Mouse (Mus musculus): ENCODE measurements at regions not wholly inside any gene's neighbourhood (a gene's known extent, or its start where the extent isn't known, plus 50 kb on each side); places are given as distances from the start of the nearest gene placed in this dataset.
A peak's percentile ranks its signal among the peaks of the same experiment; 100 is the strongest.

- H3K36me3 ChIP-seq, result no peaks in the 10 kb centered on the region
Measured at GRCm38 (mm10) chr1:41810318-41810964, 885.1 kb upstream of the Pou3f3 start.

DNA sequence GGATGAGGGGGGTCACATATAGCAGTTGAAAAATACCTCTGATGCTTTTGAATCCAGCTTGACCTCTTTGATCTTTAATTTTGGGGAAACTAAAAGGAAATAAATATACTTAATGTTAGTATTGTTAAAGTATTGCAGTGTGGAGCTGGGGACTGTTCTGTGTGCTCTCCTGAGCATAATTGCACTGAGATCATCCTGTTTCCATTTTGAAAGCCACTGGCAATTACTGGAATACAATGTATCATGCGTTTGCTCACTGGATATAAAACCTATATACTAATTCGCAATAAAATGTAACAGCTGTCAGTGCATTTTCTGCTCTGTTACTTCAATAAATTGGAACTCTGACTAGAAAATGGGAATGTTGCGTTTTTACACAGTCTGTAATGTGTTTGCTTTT lies 884.4 kb upstream of the Pou3f3 start:
- DNase-seq (ENCODE audit: low spot score), result no peak
- 93% methylated on average over 3 of the region's 3 CpGs for WGBS
- Histone ChIP-seq H3K4me1 (0 out of 2 replicates have a peak, but pooled peaks cover 11% of the 10 kb centered on the region), H3K36me3 (no peaks in the 10 kb centered on the region), H3K27me3 (ENCODE audit: low read depth, poor library complexity, severe bottlenecking) (no peaks in the 10 kb centered on the region), H3K4me3 (no peak overlapping the region), H3K9me3 (replicated peaks) (no peaks in the 10 kb centered on the region), H3K27ac (no peak overlapping the region)

More at GRCm38 (mm10) chr1:41810318-41810964, 885.1 kb upstream of the Pou3f3 start:
- Histone ChIP-seq H3K27ac (no peak overlapping the region), H3K9me3 (replicated peaks) (no peaks in the 10 kb centered on the region), H3K27me3 (ENCODE audit: low read depth, poor library complexity, severe bottlenecking) (no peaks in the 10 kb centered on the region), H3K4me3 (peak overlapping the region; percentile 34), H3K4me1 (0 out of 2 replicates have a peak, but pooled peaks cover 11% of the 10 kb centered on the region)
- DNase-seq (ENCODE audit: low spot score), result peak; percentile 64
- 12% methylated on average over 9 of the region's 9 CpGs for WGBS

DNA sequence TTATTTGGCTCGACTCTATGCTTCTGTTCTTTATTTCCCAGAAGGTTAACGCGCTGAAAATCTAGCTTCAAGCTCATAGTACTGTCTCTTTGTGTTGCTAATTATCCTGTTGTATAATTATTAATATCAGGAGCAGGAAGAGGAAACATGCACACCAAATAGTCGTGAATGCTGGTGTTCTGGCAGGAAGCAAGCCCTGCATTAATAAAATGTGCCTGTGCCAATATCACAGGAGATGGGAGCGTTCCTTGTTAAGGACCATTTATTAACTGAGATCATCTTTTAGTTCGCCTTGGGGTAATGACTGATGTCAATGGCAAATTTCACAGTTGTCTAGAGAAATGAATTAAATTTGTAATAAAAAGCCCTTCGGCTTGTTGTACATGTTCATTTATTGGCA lies 883.5 kb upstream of the Pou3f3 start:
- Histone ChIP-seq H3K36me3 (no peaks in the 10 kb centered on the region), H3K4me1 (0 out of 2 replicates have a peak, but pooled peaks cover 11% of the 10 kb centered on the region), H3K4me3 (no peak overlapping the region), H3K27ac (no peak overlapping the region), H3K27me3 (ENCODE audit: low read depth, poor library complexity, severe bottlenecking) (no peaks in the 10 kb centered on the region), H3K9me3 (replicated peaks) (no peaks in the 10 kb centered on the region)
- WGBS, result 79% methylated on average over 7 of the region's 7 CpGs
- DNase-seq (ENCODE audit: low spot score), result no peak

- Histone ChIP-seq H3K36me3 (no peaks in the 10 kb centered on the region), H3K27me3 (ENCODE audit: low read depth, poor library complexity, severe bottlenecking) (no peaks in the 10 kb centered on the region), H3K4me3 (no peak overlapping the region), H3K9me3 (replicated peaks) (no peaks in the 10 kb centered on the region), H3K27ac (no peak overlapping the region), H3K4me1 (0 out of 2 replicates have a peak, but pooled peaks cover 11% of the 10 kb centered on the region)
- no peak for DNase-seq (ENCODE audit: low spot score)
- 80% methylated on average over 10 of the region's 10 CpGs for WGBS
Measured at GRCm38 (mm10) chr1:41814032-41815005, 881.2 kb upstream of the Pou3f3 start.

DNA sequence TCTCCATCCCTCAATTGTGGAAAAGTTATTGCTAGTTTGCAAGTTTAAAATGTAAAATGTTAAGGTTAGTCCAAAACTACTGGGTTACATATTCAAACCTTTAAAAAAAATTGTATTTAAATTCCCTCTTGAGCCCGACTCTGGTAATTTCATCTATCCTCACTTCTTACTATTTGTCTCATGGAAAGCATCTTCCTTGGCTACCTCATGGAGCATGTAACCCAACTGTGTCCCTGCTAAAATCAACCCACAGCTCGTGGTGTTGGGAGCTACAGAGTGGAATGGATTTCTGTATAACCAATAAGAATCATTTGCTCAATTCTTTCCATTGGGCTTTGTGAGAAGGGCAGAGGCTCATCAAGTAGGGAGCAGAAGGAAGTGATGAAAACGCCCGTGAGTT lies 880.5 kb upstream of the Pou3f3 start:
- 82% methylated on average over 4 of the region's 4 CpGs for WGBS
- DNase-seq (ENCODE audit: low spot score), result no peak
- Histone ChIP-seq H3K9me3 (replicated peaks) (no peaks in the 10 kb centered on the region), H3K27ac (no peak overlapping the region), H3K4me1 (0 out of 2 replicates have a peak, but pooled peaks cover 11% of the 10 kb centered on the region), H3K36me3 (no peaks in the 10 kb centered on the region), H3K27me3 (ENCODE audit: low read depth, poor library complexity, severe bottlenecking) (no peaks in the 10 kb centered on the region), H3K4me3 (no peak overlapping the region)

DNA sequence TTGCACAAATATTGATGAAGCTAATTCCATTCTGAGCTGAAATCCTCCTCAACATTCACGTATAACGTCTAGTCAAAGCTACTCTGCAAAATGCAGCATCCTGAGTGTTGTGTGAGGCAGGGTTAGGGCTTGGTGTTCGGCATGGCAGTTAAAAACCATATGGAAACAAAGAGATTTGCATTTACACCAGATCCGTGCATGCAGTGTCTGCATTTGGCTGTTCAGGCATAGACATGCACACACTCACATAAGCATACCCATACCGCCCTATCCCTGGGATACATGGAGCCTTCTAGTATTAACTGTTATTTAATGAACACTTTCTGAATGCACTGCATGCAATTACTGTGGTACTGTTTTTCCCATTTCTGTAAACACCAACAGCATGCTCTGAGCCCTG lies 872.8 kb upstream of the Pou3f3 start:
- WGBS, result 91% methylated on average over 5 of the region's 5 CpGs
- Histone ChIP-seq H3K4me1 (no peaks in the 10 kb centered on the region), H3K9me3 (replicated peaks) (no peaks in the 10 kb centered on the region), H3K27me3 (ENCODE audit: low read depth, poor library complexity, severe bottlenecking) (no peaks in the 10 kb centered on the region), H3K27ac (no peak overlapping the region), H3K4me3 (no peak overlapping the region), H3K36me3 (no peaks in the 10 kb centered on the region)
- DNase-seq (ENCODE audit: low spot score), result no peak

- Histone ChIP-seq H3K27ac (no peak overlapping the region), H3K36me3 (no peaks in the 10 kb centered on the region), H3K4me3 (no peak overlapping the region), H3K4me1 (no peaks in the 10 kb centered on the region), H3K27me3 (ENCODE audit: low read depth, poor library complexity, severe bottlenecking) (no peaks in the 10 kb centered on the region), H3K9me3 (replicated peaks) (no peaks in the 10 kb centered on the region)
- no peak for DNase-seq (ENCODE audit: low spot score)
- WGBS, result 87% methylated on average over 4 of the region's 4 CpGs
Measured at GRCm38 (mm10) chr1:41825223-41825622, 870.3 kb upstream of the Pou3f3 start.

GRCm38 (mm10) chr1:41831641-41832040 lies 863.9 kb upstream of the Pou3f3 start:
- 83% methylated on average over 2 of the region's 2 CpGs for WGBS

More at GRCm38 (mm10) chr1:41831641-41832040, 863.9 kb upstream of the Pou3f3 start:
- Histone ChIP-seq H3K9me3 (replicated peaks) (no peaks in the 10 kb centered on the region), H3K4me3 (no peak overlapping the region), H3K27me3 (ENCODE audit: low read depth, poor library complexity, severe bottlenecking) (no peaks in the 10 kb centered on the region), H3K27ac (no peak overlapping the region), H3K4me1 (no peaks in the 10 kb centered on the region), H3K36me3 (no peaks in the 10 kb centered on the region)
- DNase-seq (ENCODE audit: low spot score), result no peak
